Mouse (Mus musculus) testis, adult 2 months (tissue): ENCODE measurements around the gene Nell2.

Source experiments
- CTCF ChIP-seq: fragments of 200-500 bp; IDR thresholded peaks from 2 replicates; pipeline ENCODE4 v1.5.1; 2012; ENCODE audit warnings: low read depth, mild to moderate bottlenecking, inconsistent platforms, low read length, moderate library complexity; ENCODE audit not compliant: control insufficient read depth, insufficient read depth, insufficient replicate concordance
- POLR2A ChIP-seq: fragments of 200-500 bp; IDR thresholded peaks from 2 replicates; pipeline ENCODE4 v1.6.1; 2012; ENCODE audit warnings: low read depth, mild to moderate bottlenecking, inconsistent platforms, low read length, moderate library complexity; ENCODE audit not compliant: control insufficient read depth

DNA sequence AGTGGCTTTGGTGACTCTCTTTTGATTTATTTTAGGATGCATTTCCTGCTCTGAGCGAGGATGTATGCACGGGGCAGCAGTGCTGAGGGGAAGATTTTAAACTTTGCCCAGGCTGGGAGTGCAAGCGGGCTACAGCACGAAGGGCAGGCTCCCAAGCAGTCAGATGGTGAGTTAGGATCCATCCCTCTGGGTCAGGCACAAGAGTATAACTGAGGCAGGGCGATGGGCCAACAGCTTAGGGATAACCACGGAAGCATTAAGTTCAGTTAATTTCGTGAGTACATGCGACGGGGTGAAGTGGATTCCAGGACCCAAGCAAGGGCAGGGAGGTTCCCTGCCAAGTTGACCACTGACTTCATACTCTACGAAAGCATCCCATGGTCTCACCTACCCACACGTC, 83.8 kb downstream of the Nell2 start:
- TF ChIP-seq POLR2A = no peak
- no peak for TF ChIP-seq CTCF
